Mouse (Mus musculus) spleen, postnatal 36 days (tissue): ENCODE results near the gene Foxo6.
A peak's percentile ranks its signal among the peaks of the same experiment; 100 is the strongest.

ENCODE experiments used
- DNase-seq, 2 experiments: peaks; one replicate each; pipeline ENCODE4 v3.0.0; 2022; ENCODE audit warnings: low spot score in 2 of 2, mixed read lengths in 1 of 2

The Foxo6 gene

GRCm38 (mm10) chr4:120287290-120288111, at the start of gene Foxo6:
Gene Foxo6 (minus strand): TSS chr4:120287349.
- peak; percentile 83 to 86 for DNase-seq

- DNase-seq, result no peak
Measured at GRCm38 (mm10) chr4:120334316-120334715, 47.2 kb upstream of the Foxo6 start.

GRCm38 (mm10) chr4:120332934-120333421, 45.8 kb upstream of the Foxo6 start:
- no peak for DNase-seq

GRCm38 (mm10) chr4:120332405-120332933, 45.3 kb upstream of the Foxo6 start:
- no peak for DNase-seq

- no peak for DNase-seq
Measured at GRCm38 (mm10) chr4:120331992-120332391, 44.8 kb upstream of the Foxo6 start.

- no peak for DNase-seq
Measured at GRCm38 (mm10) chr4:120331541-120331940, 44.4 kb upstream of the Foxo6 start.

GRCm38 (mm10) chr4:120325748-120326147, 38.6 kb upstream of the Foxo6 start:
- no peak for DNase-seq

GRCm38 (mm10) chr4:120325051-120325450, 37.9 kb upstream of the Foxo6 start:
- no peak for DNase-seq

- no peak for DNase-seq
Measured at GRCm38 (mm10) chr4:120323858-120324257, 36.7 kb upstream of the Foxo6 start.

GRCm38 (mm10) chr4:120323198-120323597, 36.0 kb upstream of the Foxo6 start:
- DNase-seq, result peak in 1 of 2 experiments; percentile 6

GRCm38 (mm10) chr4:120317541-120317940, 30.4 kb upstream of the Foxo6 start:
- DNase-seq, result no peak

- no peak for DNase-seq
Measured at GRCm38 (mm10) chr4:120316716-120317115, 29.6 kb upstream of the Foxo6 start.

- no peak for DNase-seq
Measured at GRCm38 (mm10) chr4:120314571-120314970, 27.4 kb upstream of the Foxo6 start.

GRCm38 (mm10) chr4:120313309-120313708, 26.2 kb upstream of the Foxo6 start:
- no peak for DNase-seq

GRCm38 (mm10) chr4:120304580-120304979, 17.4 kb upstream of the Foxo6 start:
- no peak for DNase-seq

- no peak for DNase-seq
Measured at GRCm38 (mm10) chr4:120299287-120299686, 12.1 kb upstream of the Foxo6 start.

- DNase-seq, result no peak
Measured at GRCm38 (mm10) chr4:120291106-120291822, 4.1 kb upstream of the Foxo6 start.

- DNase-seq, result no peak
Measured at GRCm38 (mm10) chr4:120290486-120290885, 3.3 kb upstream of the Foxo6 start.

- no peak for DNase-seq
Measured at GRCm38 (mm10) chr4:120289181-120289965, 2.2 kb upstream of the Foxo6 start.

GRCm38 (mm10) chr4:120286761-120287241, 348 bp downstream of the Foxo6 start:
- no peak for DNase-seq

- DNase-seq, result no peak
Measured at GRCm38 (mm10) chr4:120285730-120286129, 1.4 kb downstream of the Foxo6 start.

- DNase-seq, result no peak
Measured at GRCm38 (mm10) chr4:120285223-120285622, 1.9 kb downstream of the Foxo6 start.
